Mouse (Mus musculus) gastrocnemius, adult 18-20 months (tissue): Measurements from ENCODE around the gene Ticam1. TPM values are rescaled to one million over a fixed set of nuclear protein-coding genes. Genes with fewer than 3 reads are reported as not detected.
"Not testable (repeated sequence)": the region's sequence is repeated elsewhere in the genome, so short reads cannot be mapped to it uniquely, and the experiment has no call there.

Experiments
- DNase-seq: peaks from one replicate; pipeline ENCODE4 v3.0.0; 2021; ENCODE audit warnings: low spot score
- total RNA-seq, 2 experiments: library from RNA; stranded (reverse); gene quantifications; 2 replicates each; pipeline ENCODE4 v1.2.3; 2021

Gene Ticam1
- total RNA-seq, 2 experiments from 2014 or later: 2.0 to 2.5 TPM

DNA sequence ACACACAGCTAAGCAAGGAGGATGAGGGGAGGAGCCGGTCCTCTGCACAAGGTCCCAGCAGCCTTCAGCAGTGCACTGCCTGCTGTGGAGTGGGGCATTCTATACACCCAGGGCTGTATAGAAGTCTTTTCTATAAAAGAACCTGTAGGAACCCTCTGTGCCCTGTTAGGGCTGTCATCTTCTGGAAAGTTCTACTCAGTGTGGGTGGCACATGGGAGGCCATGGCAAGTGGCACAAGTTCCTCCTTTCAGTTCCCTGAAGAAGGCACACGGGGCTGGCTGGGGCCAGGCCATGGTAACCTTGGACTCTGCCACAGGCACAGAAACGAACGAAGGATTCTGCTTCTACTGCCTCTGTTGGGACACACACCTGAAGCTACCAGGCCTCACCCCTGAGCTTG is 11.6 kb downstream of the Ticam1 start:
- no peak for DNase-seq

DNA sequence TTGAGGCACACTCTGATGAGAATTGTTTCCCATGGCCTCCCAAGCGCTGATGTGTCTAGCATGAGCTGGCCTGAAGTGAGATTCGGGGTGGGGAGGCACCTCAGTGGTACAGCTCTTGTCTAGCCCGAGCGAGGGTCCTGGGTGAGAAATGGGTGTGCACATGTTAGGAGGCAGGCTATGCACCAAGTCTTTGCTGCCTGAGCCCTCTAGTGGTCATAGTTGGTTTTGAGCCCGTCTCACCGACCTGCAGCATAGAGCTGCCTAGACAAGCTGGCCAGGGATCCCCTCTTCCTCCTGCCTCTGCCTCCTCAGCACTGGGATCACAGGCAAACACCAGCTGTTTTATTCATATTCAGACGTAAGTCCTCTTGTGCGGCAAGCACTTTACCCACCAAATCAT is 12.6 kb downstream of the Ticam1 start:
- peak; percentile 89 for DNase-seq

DNA sequence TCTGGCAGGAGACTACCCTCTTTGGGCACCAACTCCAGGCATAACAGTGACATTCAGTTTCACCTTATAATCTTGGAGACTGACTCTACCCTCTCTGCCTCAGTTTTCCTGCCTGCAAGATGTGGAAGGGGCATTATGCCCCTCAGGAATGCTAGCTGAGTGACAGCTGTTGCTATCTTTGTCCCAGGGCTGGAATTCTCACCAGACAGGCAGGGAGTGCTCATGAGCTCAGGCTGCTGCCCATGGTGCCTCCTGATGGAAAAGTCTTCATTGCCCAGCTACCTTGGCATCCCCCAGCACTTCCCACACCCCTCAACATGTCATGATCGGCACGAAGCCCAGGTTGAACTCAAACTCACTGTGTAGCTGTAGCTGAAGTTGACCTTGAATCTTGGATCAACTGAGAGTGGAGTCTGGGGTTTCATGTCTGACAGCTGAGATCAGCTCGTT is 13.9 kb downstream of the Ticam1 start:
- peak; percentile 90 for DNase-seq

DNA sequence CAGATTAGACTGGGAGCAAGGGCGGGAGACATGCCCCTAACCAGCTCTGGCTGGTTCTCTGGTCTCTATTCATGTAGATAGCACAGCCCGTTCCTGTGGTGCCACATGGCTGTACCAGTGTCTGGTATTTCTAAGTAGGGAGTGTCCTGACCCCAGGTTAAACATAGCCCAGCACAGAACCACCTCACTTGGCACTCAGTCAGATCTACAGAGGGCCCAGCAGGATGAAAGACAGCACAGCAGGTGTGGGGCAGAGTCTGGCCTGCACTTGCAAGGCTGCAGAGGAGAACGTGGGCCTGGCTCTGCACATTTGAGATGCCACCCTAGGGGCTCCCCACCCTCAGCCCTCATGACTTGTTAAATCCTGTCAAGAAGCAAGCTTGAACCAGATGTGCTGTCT is 15.4 kb downstream of the Ticam1 start:
- peak; percentile 86 for DNase-seq

DNA sequence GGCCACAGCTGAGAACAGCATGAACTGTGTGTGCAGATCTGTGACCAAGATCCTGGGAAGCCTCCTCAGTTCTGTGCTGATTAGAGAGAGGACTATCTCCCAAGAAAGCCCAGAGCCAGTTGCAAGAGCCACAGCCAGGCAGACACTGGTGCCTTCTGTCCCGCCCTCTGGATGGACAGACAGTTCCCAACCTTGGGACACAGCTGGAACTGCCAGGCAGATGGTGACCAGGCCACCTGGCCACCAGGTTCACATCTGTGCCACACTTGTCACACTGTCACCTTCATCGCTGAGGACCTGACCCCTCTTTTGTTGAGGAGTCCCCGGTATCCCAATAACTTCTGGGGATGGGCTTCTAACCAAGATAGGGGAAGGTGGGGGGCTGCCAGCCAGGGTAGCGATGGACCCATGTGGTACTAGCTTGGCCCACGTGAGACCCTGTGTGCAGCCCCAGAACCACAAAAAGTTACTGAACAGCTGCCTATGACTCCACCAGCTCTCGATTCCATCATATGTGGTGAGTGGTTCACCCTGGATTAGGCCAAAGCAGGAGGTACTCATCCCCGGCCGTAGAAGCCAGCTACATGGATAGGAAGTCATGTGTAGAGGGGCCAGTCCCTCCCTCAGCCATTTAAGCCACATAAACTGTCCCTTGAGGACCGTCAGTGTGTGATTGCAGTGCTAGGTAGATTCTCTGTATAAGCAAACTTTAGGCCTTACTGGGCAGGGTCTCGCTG is 17.1 kb downstream of the Ticam1 start:
- peak; percentile 31 for DNase-seq

DNA sequence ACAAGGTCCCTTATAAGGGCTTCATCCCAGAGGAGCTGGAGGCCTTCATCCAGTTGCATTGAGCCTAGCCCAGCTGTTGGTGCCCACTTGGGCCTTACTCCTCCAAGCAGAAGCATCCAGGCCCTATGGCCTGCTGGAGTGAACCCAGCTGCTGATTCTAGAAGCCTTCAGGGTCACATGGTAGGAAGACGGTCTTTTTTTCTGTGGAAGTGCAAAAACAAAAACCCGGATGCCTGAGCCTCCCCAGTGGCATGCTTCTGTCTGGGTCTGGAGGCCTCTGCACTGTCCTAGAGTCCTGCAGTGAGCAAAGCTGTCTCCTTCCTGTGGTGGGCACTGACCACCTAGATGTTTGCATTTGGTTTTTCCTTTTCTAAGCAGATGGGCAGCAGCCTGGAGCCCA is 17.8 kb downstream of the Ticam1 start:
- DNase-seq: not testable (repeated sequence)

DNA sequence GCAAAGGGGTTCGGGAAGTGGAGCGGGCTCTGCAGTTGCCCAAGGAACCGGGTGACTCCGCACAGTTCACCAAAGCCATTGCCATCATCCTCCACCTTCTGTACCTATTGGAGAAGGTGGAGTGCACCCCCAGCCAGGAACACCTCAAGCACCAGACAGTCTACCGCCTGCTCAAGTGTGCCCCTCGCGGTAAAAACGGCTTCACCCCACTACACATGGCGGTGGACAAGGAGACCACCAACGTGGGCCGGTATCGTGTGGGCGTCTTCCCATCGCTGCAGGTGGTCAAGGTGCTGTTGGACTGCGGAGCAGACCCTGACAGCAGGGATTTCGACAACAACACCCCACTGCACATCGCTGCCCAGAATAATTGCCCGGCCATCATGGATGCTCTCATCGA is 18.3 kb downstream of the Ticam1 start:
- DNase-seq: not testable (repeated sequence)

DNA sequence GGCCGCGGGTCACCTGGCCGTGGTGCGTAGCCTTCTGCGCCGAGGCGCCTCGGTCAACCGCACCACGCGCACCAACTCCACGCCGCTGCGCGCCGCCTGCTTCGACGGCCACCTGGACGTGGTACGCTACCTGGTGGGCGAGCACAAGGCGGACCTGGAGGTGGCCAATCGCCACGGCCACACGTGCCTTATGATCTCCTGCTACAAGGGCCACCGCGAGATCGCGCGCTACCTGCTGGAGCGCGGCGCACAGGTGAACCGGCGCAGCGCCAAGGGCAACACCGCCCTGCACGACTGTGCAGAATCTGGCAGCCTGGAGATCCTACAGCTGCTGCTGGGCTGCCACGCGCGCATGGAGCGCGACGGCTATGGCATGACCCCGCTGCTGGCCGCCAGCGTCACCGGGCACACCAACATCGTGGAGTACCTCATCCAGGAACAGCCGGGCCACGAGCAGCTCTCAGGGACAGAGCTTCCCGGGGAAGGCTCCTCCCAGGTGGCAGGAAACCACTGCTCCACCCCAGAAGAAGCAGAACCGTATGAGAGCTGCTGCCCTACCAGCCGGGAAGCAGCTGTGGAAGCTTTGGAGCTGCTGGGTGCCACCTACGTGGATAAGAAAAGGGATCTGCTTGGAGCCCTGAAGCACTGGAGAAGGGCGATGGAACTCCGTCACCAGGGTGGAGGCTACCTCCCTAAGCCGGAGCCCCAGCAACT is 19.2 kb downstream of the Ticam1 start:
- DNase-seq: peak; percentile 47

DNA sequence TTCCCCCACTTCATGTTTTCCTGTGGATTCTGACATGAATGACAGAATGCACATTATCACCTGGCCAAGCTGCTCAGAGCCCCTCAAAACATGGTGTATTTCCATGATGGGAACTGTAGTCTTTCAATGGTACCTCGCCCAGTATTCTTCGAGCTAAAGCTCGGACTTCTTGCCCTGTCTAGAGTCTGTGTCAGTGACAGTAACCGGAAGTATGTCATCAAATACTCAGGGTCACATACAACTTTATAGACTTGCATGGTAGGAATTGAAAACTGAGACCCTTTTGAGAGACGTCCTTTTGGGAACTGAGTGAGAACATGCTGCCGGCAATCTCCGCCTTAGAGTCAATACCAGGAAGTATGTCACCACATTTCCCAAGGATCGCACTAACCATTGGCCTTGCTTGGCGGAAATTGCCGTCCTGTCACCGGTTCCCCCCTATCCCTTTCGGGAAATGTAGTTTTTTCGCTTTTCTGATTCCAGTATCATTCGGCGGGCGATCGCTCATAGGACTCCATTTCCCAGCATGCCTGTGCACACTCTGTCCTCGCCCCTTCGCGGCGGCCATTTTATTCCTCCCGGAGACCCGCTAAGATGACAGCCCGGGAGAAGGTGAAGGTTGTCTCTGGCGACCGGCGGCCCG is 20.2 kb downstream of the Ticam1 start, which contains the start of gene Fem1a:
Fem1a (plus strand) TSS at position 572 of the 643 bp plus-strand sequence.
- peak; percentile 97 for DNase-seq

DNA sequence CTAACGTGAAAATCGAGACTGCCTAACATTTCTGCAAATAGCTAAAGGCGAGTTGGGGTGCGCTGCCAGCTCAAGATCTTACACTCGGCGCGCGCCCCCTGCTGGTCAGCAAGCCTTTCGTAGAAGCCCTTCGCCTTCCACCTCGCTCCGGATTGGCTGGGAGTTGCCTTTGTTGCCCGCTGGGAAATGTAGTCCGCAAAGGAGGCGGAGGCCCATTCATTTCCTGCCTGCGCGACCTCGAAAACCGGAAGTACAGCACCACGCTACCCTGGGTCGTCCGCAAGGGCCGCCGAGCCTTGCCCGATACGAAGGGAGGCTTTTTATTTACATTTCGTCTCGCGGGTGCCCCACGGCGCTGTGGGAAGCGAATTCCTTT is 20.7 kb downstream of the Ticam1 start:
- DNase-seq: peak; percentile 99

DNA sequence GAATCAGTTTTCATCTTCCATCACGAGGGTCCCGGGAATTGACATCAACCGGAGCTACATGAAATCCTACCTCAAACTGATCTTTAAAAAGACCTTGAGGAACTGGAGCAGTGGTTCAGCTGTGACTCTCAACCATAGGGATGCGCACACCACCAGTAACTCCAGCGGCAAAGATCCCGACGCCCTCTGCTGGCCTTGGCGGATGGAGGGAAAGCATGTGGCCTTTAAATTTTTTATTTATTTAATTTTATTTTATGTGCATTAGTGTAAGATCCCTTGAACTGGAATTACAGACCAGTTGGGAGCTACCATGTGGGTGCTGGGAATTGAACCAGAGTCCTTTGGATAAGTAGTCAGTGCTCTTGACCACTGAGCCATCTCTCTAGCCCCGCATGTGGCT is 21.2 kb downstream of the Ticam1 start:
- DNase-seq: peak; percentile 16

DNA sequence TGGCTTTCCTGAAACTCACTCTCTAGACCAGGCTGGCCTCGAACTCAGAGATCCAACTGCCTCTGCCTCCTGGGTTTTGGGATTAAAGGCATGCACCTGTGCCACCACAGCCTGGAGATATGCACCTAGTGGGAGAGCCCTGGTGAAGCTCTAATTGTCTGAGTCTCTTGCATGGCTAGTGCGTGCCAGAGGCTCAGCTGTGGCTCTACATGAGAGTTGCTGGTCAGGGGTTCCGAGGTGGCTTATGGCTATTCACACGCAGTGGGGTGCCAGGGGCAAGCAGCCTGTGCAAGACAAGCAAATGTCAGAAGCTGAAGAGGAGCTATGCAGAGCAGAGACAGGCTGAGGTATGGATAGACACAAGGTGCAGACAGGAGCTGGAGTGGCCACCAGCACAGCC is 21.9 kb downstream of the Ticam1 start:
- no peak for DNase-seq

DNA sequence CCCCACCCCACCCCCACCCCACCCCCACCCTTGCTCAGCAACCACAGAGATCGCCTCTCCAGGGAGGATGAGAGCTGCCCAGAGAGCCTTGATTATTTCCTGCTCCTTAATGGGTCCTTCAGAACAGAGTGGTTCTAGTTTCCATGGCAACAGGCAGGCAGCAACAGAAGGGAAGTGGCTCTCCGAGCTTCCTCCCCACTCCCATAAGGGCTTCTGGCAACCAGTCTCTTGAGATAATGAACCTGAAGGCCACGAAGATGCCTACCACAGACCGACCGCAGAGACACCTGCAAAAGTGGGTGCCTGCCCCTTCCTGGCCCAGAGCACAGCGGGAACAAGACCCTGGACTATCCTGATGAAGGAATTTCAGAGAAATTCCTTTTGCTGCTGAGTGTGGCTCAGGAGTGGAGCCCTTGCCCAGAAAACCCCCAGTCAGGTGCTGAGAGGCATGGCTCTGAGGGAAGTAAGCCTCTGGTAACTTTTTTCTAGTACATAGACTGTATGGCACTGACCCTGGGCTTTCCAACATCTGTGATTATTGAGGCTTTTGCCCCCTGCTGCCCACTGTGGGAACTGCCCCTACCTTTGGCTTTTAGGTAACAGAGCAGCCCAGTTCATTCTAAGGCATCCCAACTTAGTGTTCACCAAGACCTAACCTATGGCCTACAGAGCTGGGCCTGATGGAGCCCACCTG is 25.3 kb downstream of the Ticam1 start:
- DNase-seq: peak; percentile 62

DNA sequence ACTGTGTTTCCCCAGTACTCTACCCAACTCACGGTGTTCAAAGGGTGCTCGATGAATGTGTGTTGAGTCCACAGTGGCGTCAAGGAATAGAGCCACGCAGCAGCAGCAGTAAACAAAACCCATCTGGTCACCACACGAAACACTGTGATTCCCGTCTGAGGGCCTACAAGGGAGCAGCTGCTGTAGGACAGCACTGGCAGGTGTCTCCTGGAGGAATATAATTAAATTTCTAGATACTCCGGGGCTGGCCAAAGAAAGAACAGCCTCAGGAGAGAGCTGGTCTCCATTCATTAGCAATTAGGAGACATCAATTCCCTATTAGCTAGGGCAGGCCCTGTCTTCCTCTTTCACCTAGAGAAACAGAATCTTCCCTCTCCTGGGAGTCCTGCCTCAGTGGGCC is 31.0 kb downstream of the Ticam1 start:
- no peak for DNase-seq

DNA sequence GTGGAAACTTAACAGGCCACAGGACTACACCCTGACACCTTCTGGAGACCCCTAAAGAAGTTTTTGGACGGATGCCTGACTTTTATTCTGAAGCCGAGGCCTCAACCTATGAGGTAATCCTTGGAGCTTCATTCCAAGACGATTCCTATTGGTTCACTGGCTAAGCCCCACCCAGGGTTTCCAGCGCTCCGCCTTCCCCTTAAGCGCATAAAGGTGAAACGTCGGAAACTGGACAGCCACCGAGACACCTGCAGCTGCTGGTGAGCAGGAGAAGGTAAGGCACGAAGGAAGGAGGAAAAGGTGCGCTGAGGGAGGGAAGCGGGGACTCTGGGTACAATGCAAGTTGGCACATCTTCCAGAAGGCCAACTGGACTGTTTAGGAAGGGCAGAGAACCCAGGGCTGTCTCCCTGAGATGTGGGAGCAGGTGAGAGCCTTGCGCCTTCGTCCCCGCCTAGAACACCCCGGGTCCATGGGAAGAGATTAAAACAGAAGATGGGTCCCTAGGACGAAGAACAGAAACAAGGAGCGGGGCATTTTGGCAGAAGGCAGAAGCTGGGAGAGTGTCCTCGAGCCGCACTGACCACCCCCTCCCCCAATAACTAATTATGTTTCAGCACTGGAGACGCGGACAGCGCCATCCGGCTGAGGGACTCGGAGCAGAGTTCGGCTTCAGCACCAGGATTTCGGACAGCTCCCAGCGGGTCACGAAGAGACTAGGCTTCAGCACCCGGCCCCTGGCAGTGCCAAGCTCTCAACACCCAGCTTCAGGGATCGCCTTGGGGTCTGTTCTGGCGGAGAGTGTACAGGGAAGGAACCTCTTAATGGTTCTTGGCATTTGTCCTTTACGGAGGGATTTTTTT is 34.8 kb downstream of the Ticam1 start:
- DNase-seq: peak; percentile 86

DNA sequence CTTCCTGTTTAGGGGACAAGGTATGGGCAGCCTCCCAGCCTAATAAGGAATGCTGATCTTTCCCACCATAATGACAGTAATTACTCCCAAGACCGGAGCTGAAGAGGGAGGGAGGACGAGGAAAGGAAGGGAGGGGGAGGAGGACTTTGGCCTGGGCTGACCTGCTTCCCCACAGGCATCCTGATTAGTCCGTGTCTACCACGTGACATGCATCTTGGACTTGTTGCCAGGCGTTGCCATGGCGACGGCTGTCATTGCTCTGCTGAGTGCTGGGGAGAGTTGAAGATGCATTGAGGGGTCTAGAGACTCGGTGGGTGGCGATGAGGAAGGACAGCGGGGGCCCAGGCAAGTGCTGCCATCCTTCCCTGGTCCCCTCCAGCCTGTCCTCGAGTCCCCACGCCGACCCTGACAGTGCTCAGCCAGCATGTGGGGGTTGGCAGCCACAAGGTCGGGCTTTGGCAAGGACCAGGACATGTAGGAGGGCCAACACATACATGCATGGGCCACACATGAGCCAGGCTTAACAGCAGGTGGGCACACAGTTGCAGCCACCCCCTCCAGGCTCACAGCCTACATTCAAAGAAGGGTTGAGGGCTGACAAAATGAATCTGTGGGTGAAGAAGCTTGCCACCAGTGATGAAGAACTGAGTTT is 42.6 kb downstream of the Ticam1 start:
- DNase-seq: no peak

DNA sequence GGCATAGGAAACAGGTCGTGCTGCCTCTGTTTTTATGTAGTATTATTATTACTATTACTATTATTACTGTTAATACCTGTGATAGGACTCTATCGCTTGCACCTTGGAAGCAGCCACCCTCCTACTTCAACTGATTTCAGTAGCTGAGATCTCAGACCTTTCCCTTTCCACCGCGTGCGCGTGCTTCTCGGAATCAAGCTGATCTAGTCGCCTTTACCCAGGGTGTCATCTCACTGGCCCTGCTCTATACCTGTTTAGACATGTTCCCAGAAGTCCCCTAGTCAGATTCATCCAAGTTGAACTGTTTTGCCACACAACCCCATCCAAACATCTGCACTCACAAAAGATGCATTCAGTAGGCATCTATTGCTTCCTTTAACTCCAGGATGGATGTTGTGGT is 43.2 kb downstream of the Ticam1 start:
- no peak for DNase-seq

DNA sequence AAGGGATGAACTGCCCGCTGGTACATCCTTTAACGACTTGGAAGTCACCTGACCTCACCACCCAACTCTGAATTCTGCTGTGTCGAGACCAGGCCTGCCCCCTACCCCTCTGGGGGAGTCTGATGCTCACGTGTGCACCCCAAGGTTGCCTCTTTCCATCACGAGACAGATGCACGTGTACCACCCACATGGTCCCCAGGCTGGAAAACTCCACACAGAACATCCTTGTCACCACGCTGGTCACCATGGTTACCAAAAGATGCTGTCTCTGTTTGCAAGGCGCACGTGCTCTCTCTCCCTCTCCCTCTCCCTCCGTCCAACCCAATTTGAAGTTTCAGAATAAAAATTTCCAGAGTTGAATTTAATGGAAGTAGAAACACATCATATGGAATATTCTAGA is 46.6 kb downstream of the Ticam1 start:
- DNase-seq: no peak

DNA sequence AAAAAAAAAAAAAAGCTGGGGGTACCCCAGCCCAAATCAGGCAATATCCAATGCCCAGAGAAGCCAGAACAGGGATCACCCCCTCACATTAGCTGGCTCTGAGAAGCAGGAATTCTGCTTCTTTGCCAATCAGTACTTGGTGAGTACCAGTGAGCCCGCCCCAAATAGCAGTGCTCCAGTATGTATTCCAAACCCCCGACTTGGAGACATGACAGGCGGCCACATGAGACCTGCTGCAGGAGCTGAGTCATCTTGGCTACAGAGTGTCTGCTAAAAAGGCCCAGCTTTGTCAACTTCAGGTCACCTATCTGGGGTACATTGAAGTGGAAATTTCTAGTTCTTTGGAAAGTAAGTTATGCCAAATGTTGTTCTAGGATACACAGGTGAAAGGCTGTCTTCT is 50.0 kb downstream of the Ticam1 start:
- no peak for DNase-seq

DNA sequence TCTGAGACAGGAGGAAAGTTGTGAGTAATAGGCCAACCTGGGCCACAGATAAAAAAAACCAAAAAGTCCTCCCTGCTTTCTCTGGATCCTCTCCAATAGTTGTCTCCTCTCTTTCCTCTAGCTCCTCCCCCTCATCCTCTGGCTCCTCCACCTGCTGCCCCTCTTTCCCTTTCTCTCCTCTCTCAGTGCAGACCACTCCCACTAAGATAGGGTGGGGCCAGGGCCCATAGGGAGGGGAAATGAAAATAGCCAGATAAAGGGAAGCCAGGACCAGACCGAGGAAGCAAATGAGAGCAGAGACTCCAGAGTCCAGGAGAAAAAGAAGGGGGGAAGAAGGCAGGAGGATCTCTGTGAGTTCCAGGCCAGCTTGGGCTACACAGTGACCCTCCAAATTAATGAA is 51.7 kb downstream of the Ticam1 start:
- DNase-seq: no peak
